Mouse (Mus musculus) kidney, postnatal 36 days (tissue): ENCODE results near the gene Nek6.
A peak's percentile ranks its signal among the peaks of the same experiment; 100 is the strongest.

Source experiments
- DNase-seq, 2 experiments: peaks; one replicate each; pipeline ENCODE4 v3.0.0; 2021 to 2022; ENCODE audit warnings: mixed read lengths in 2 of 2

Gene Nek6

GRCm38 (mm10) chr2:38584514-38585378, 73.3 kb downstream of the Nek6 start:
- peak in 1 of 2 experiments; percentile 14 for DNase-seq

DNA sequence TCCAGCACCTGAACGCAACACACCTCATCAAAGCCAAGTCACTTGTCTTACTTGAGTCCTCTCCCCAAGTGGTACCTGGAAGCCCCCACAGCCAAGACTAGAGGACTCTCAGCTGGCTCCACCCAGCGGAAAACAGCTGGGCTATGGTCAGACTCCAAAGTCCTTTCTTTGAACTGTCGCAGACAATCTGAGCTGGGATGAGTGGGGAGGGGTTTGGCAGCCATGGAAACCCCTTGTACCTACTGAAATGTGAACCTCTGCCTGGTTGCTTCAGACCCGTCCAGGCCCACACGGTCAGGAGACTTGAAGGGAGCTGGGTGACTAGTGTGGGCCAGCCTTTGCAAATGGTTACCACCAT, 73.9 kb downstream of the Nek6 start:
- DNase-seq = peak; percentile 44 to 62

DNA sequence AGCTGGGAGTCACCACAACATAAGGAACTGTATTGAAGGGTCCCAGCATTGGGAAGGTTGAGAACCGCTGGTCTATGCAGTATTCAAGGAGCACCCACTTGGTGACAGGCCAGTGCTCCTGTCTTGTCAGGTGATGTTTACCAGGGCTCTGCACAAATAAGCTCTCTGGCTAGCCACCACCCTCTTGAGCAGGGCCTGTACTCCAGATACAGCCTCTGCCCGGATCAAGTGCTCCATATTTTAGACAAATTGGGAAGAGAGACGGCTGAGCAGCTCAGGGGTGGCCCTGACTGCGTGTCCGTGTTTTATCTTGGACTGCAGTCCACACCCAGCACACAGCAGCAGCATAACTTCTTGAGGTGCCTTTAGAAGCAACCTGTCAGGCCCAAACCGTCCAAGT, 75.3 kb downstream of the Nek6 start:
- DNase-seq = no peak

- peak; percentile 17 to 20 for DNase-seq
Observed at GRCm38 (mm10) chr2:38591751-38592459, 80.5 kb downstream of the Nek6 start.

GRCm38 (mm10) chr2:38594874-38595273, 83.4 kb downstream of the Nek6 start:
- no peak for DNase-seq

- peak in 1 of 2 experiments; percentile 52 for DNase-seq
Observed at GRCm38 (mm10) chr2:38597896-38598295, 86.5 kb downstream of the Nek6 start.

DNA sequence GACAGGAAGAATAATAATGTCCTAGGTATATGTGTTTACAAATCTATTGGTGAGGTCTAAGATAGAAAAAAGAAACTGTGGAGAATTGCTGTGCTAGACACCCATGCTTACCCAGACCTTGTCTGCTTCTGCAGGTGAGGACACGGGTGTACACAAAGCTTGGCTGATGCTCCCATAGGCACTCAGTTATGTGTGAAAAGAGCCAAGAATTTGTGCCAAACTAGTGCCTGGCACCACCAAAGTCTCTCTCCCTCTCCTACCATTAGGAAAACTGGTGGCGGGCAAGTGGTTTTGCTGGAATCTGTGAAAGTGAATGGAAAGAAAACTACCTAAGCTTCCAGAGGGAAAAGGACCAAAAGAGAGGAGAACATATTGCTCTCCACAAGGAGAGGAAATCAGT, 87.0 kb downstream of the Nek6 start:
- DNase-seq = no peak

- DNase-seq = no peak
Observed at GRCm38 (mm10) chr2:38600842-38601241, 89.4 kb downstream of the Nek6 start.

DNA sequence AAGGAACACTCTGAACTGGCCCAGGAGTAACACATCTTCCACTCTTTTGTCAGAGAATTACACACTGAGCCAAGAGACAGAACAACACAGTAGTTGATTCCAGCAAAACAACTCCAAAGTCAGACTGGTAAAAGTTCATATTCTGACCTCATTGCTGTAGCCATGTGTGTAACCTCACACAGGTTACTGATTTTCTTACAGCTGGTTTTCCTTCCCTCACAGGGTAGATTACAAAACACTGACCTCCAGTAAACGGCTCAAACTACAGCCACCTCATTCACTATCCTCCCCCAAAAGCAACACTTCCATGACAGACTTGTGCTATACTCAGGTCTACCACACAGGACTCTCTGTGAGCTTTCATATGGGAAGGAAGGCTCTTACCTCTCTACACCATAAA, 96.3 kb downstream of the Nek6 start:
- DNase-seq = peak in 1 of 2 experiments; percentile 31

DNA sequence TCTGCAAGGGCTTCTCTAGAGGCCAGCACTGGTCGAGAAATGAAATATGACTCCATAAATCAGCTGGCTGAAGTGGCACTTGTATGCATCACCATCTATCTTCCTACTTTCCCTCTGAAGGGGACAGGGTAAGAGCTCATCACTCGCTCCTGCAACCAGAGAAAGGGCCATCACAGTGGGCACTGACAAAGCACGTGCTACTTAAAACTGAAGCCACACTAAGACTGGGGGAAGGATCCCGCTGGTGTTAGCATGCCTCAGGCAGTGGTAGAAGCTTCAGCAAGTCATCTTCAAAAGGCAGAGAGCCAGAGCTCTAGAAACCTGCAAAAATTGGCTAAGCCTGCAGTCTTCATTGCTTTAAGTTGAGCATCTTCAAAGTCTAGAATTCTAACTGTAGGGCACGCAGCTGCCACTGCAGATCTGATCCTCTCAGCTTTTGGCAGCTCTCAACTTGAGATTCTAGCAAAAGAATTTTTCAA, 97.4 kb downstream of the Nek6 start:
- DNase-seq = no peak

- no peak for DNase-seq
Observed at GRCm38 (mm10) chr2:38609310-38609709, 97.9 kb downstream of the Nek6 start.

DNA sequence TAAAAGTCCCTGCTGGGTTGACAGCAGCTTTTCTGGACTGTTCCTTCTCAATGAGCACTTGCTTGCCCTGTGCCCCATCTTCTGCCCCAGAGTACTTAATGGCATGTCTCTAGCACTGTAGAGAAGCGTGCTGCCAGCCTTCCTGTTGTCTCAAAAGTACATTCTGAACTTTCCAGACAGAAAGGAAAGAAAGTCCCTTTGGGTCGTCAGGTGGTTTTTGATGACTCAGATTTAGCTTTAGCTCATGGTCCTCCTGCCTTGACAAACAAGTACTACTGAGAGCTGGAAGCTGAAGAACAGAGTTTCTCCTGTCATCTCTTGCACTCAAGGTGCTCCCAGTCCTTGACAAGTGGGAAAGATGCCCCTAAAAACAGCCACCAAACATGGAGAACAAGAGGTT, 98.7 kb downstream of the Nek6 start:
- peak in 1 of 2 experiments; percentile 17 for DNase-seq

DNA sequence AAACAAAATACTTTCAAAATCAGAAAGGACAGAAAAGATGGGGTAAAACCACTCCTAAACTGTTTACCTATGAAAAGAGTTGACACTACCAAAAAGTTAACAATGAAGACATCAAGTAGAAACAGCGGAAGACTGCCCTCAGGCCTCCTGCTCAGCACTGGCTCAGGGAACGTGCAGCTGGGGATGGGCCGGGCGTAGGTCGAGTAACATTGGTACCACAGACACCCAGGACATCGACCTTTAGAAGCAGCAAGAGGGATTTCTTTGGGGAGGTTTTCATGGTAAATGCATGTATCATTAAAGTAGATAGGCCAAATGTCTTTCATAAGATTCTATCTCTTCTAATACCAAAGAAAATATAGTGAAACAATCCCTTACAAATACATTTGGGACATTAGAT, 101.2 kb downstream of the Nek6 start:
- no peak for DNase-seq

DNA sequence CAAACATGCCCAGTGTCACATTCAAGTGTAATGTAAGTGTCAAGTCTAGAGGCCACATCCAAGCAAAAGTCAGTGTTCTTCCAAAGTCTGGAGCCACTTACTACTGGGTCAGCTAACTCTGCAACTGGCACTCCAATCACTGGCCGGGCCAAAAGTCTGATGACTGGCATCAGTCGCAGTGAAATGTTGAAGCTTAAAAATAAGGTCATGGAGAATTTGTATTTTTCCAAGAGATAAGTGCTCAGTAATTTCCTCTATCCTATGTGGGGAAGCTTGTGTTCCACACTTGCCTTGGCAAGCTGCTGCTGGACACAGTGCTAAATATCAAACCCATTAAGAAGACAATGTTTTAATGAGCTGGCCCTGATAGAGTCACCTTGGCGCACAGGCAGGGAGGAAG, 102.1 kb downstream of the Nek6 start:
- no peak for DNase-seq

DNA sequence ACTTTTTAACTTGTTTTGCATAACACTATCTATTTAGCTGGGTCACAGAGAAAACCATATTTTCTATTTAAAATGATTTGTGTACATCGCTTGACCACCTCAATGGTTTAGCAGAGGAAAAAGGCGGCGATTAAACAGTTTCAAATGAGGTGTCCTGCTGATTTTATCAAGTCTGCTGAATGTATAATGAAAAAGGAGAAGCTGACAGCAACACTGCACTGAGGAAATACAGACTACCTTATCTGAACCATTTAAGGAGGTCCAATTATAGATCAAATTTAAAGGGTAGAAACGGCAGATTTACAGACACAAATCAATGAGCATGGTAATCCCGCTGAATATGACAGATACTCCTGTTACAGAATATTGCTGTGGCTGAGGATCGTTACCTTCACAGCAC, 103.0 kb downstream of the Nek6 start:
- no peak for DNase-seq

DNA sequence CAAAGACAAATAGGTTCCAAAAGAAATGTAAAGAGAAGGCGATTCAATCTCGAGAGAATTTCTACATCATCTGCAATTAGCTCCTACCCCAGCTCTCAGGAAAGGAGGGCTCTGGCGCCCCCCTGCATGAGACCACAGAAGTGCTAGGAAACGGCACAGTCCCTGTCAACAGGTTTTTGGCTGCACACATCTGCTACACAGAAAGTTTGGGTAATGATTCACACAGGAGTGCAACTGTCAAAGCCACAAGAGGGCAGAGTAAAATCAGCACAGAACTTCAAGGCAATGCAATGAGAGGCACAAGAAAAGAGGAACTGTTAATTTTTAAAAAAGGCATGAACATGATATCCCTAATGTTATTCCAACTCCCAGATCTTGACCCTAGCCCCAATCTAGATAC, 104.6 kb downstream of the Nek6 start:
- DNase-seq = peak; percentile 38 to 66

- DNase-seq = no peak
Observed at GRCm38 (mm10) chr2:38616956-38617872, 105.8 kb downstream of the Nek6 start.

- no peak for DNase-seq
Observed at GRCm38 (mm10) chr2:38619777-38620176, 108.3 kb downstream of the Nek6 start.

- DNase-seq = no peak
Observed at GRCm38 (mm10) chr2:38621076-38621475, 109.6 kb downstream of the Nek6 start.

DNA sequence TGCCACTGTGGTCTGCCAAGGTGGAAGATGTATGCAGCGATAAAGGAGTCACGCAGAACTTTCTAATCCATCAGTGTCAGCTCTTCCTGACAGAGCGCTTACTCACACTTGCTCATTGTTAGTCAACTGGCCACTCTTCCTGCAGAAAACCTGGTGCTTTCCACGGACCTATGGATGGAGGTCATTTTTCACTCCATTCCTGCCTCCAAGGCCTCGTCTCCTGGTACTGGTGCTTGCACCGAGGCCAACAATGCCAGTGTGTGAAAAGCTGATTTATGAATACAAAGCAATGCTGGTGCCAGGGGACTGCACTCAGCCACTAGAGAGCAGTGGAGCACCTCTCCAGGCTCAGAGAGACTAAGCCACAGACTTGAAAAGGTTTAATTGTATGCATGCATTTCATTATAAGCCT, 110.2 kb downstream of the Nek6 start:
- DNase-seq = peak; percentile 39 to 53

GRCm38 (mm10) chr2:38623411-38623810, 112.0 kb downstream of the Nek6 start:
- DNase-seq = no peak

- no peak for DNase-seq
Observed at GRCm38 (mm10) chr2:38623821-38624590, 112.6 kb downstream of the Nek6 start.
